Mouse (Mus musculus) CH12.LX (cell line): Measurements from ENCODE around the gene Stub1.

ENCODE experiments used
- BHLHE40 ChIP-seq: IDR thresholded peaks from 2 replicates; pipeline ENCODE4 v1.6.1; 2011; ENCODE audit warnings: mild to moderate bottlenecking, low read depth, low read length, improper control_type of control experiment
- CHD1 ChIP-seq: IDR thresholded peaks from 2 replicates; pipeline ENCODE4 v1.6.1; 2012; ENCODE audit warnings: low read depth, low read length, improper control_type of control experiment, inconsistent platforms
- CTCF ChIP-seq, 2 experiments: IDR thresholded peaks in 1 of 2; conservative IDR thresholded peaks in 1 of 2; 2 replicates each; pipeline ENCODE4 v1.5.1; 2011 to 2012; ENCODE audit warnings: low read depth in 2 of 2, low read length in 2 of 2, improper control_type of control experiment in 1 of 2, inconsistent platforms in 1 of 2, mild to moderate bottlenecking in 1 of 2, moderate library complexity in 1 of 2
- ELF1 ChIP-seq: IDR thresholded peaks from 2 replicates; pipeline ENCODE4 v1.6.1; 2014; ENCODE audit warnings: low read depth, mild to moderate bottlenecking, inconsistent platforms, low read length, improper control_type of control experiment
- EP300 ChIP-seq: IDR thresholded peaks from 2 replicates; pipeline ENCODE4 v1.6.1; 2011; ENCODE audit warnings: low read length, improper control_type of control experiment
- MAX ChIP-seq: IDR thresholded peaks from 2 replicates; pipeline ENCODE4 v1.6.1; 2011; ENCODE audit warnings: low read length, improper control_type of control experiment
- MEF2A ChIP-seq: IDR thresholded peaks from 2 replicates; pipeline ENCODE4 v1.6.1; 2014; ENCODE audit warnings: low read depth, mild to moderate bottlenecking, inconsistent platforms, low read length, improper control_type of control experiment, borderline replicate concordance
- MXI1 ChIP-seq: IDR thresholded peaks from 2 replicates; pipeline ENCODE4 v1.6.1; 2011; ENCODE audit warnings: mild to moderate bottlenecking, low read depth, low read length, improper control_type of control experiment
- NELFE ChIP-seq: IDR thresholded peaks from 2 replicates; pipeline ENCODE4 v1.6.1; 2011; ENCODE audit warnings: low read depth, low read length, improper control_type of control experiment
- NRF1 ChIP-seq: IDR thresholded peaks from 2 replicates; pipeline ENCODE4 v1.6.1; 2014; ENCODE audit warnings: low read depth, mild to moderate bottlenecking, inconsistent platforms, low read length, improper control_type of control experiment, moderate library complexity
- PAX5 ChIP-seq: IDR thresholded peaks from 2 replicates; pipeline ENCODE4 v1.6.1; 2012; ENCODE audit warnings: low read length, inconsistent platforms, mixed read lengths
- POLR2A ChIP-seq: IDR thresholded peaks from 2 replicates; pipeline ENCODE4 v1.6.1; 2011; ENCODE audit warnings: low read depth, mild to moderate bottlenecking, improper control_type of control experiment, low read length
- TBP ChIP-seq: conservative IDR thresholded peaks from 2 replicates; pipeline ENCODE4 v1.6.1; 2011; ENCODE audit warnings: low read depth, low read length, improper control_type of control experiment
- ZMIZ1 ChIP-seq: IDR thresholded peaks from 2 replicates; pipeline ENCODE4 v1.6.1; 2012; ENCODE audit warnings: low read depth, mild to moderate bottlenecking, inconsistent platforms, low read length, improper control_type of control experiment

DNA sequence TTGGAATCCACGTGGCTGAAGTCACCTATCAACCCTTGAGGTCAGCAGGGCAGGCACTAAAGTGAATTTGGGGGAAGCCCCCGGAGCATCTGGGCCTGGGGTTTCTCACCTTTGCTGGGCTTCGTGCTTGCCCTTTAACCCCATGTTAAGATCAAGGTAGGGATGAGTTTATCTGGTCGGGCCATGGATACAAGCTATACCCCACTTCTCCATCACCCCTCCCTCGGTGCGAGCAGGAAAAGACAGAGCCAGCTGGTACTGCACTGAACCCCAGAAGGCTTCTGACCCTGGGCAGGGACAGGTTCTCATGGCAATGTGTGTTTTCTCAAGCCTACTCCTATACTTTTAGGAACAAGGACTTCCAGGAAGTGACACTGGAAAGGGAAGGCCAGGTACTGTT, 51.9 kb downstream of the Stub1 start:
- TF ChIP-seq POLR2A (no peak), PAX5 (no peak), ZMIZ1 (no peak), MXI1 (no peak), EP300 (no peak), MAX (no peak), CTCF (conservative IDR thresholded peaks at IDR 0.05 in 1 of 2, IDR thresholded peaks at IDR 0.05 in 1 of 2; ENCODE audit: low read depth in 2 of 2, low read length in 2 of 2) (no peak), BHLHE40 (no peak), CHD1 (no peak), MEF2A (no peak), ELF1 (no peak), NELFE (no peak), TBP (no peak), NRF1 (no peak)
